Mouse (Mus musculus): ENCODE measurements around the gene Phc1. TPM values are rescaled to one million over a fixed set of nuclear protein-coding genes. Genes with fewer than 3 reads are reported as not detected.
"Not testable (repeated sequence)": the region's sequence is repeated elsewhere in the genome, so short reads cannot be mapped to it uniquely, and the experiment has no call there.

Phc1 gene
- polyA plus RNA-seq, 1 experiment from 2014 or later, result 36.9 TPM

- Histone ChIP-seq H3K4me2 (ENCODE audit: low read depth, severe bottlenecking) (no peak overlapping the region), H3K9me3 (ENCODE audit: control insufficient read depth, low read length) (no peaks in the 10 kb centered on the region), H3K27me3 (ENCODE audit: control insufficient read depth, insufficient read depth, low read length) (no peaks in the 10 kb centered on the region), H3K4me1 (ENCODE audit: control insufficient read depth, insufficient read depth, low read length) (no peaks in the 10 kb centered on the region), H3K27ac (replicated peaks; ENCODE audit: low read depth, low read length) (no peak overlapping the region), H3K36me3 (ENCODE audit: control insufficient read depth, insufficient read depth, low read length) (no peaks in the 10 kb centered on the region), H3K9ac (ENCODE audit: low read length) (no peak overlapping the region), H3K4me3 (ENCODE audit: low read depth, low read length) (no peak overlapping the region)
- DNase-seq (ENCODE audit: low spot score), result no peak
- 44% methylated on average over 3 of the region's 3 CpGs for WGBS
- no peak for ATAC-seq (ENCODE audit: insufficient number of reproducible peaks, low FRiP score, low TSS enrichment, low read depth)
Measured at GRCm38 (mm10) chr6:122366976-122367375, 26.6 kb upstream of the Phc1 start.

- DNase-seq (ENCODE audit: low spot score), result no peak
- Histone ChIP-seq H3K4me3 (ENCODE audit: low read depth, low read length) (no peak overlapping the region), H3K36me3 (ENCODE audit: control insufficient read depth, insufficient read depth, low read length) (no peaks in the 10 kb centered on the region), H3K27me3 (ENCODE audit: control insufficient read depth, insufficient read depth, low read length) (no peaks in the 10 kb centered on the region), H3K4me1 (ENCODE audit: control insufficient read depth, insufficient read depth, low read length) (no peaks in the 10 kb centered on the region), H3K27ac (replicated peaks; ENCODE audit: low read depth, low read length) (no peak overlapping the region), H3K9me3 (ENCODE audit: control insufficient read depth, low read length) (no peaks in the 10 kb centered on the region), H3K9ac (ENCODE audit: low read length) (no peak overlapping the region), H3K4me2 (ENCODE audit: low read depth, severe bottlenecking) (no peak overlapping the region)
- 50% methylated on average over 2 of the region's 2 CpGs for WGBS
- no peak for ATAC-seq (ENCODE audit: insufficient number of reproducible peaks, low FRiP score, low TSS enrichment, low read depth)
Measured at GRCm38 (mm10) chr6:122366287-122366686, 25.9 kb upstream of the Phc1 start.

- Histone ChIP-seq H3K27ac (replicated peaks; ENCODE audit: low read depth, low read length) (no peak overlapping the region), H3K9me3 (ENCODE audit: control insufficient read depth, low read length) (no peaks in the 10 kb centered on the region), H3K27me3 (ENCODE audit: control insufficient read depth, insufficient read depth, low read length) (no peaks in the 10 kb centered on the region), H3K36me3 (ENCODE audit: control insufficient read depth, insufficient read depth, low read length) (no peaks in the 10 kb centered on the region), H3K9ac (ENCODE audit: low read length) (no peak overlapping the region), H3K4me2 (ENCODE audit: low read depth, severe bottlenecking) (no peak overlapping the region), H3K4me1 (ENCODE audit: control insufficient read depth, insufficient read depth, low read length) (no peaks in the 10 kb centered on the region), H3K4me3 (ENCODE audit: low read depth, low read length) (no peak overlapping the region)
- ATAC-seq (ENCODE audit: insufficient number of reproducible peaks, low FRiP score, low TSS enrichment, low read depth) (no peak), DNase-seq (ENCODE audit: low spot score) (no peak)
- 50% methylated on average over 3 of the region's 3 CpGs for WGBS
Measured at GRCm38 (mm10) chr6:122365706-122366105, 25.3 kb upstream of the Phc1 start.

- Histone ChIP-seq H3K4me1 (ENCODE audit: control insufficient read depth, insufficient read depth, low read length) (no peaks in the 10 kb centered on the region), H3K36me3 (ENCODE audit: control insufficient read depth, insufficient read depth, low read length) (no peaks in the 10 kb centered on the region), H3K4me3 (ENCODE audit: low read depth, low read length) (no peak overlapping the region), H3K4me2 (ENCODE audit: low read depth, severe bottlenecking) (no peak overlapping the region), H3K27me3 (ENCODE audit: control insufficient read depth, insufficient read depth, low read length) (no peaks in the 10 kb centered on the region), H3K9me3 (ENCODE audit: control insufficient read depth, low read length) (no peaks in the 10 kb centered on the region), H3K9ac (ENCODE audit: low read length) (no peak overlapping the region), H3K27ac (replicated peaks; ENCODE audit: low read depth, low read length) (no peak overlapping the region)
- no peak for ATAC-seq (ENCODE audit: insufficient number of reproducible peaks, low FRiP score, low TSS enrichment, low read depth)
- 79% methylated on average over 1 of the region's 1 CpGs for WGBS
- DNase-seq (ENCODE audit: low spot score), result no peak
Measured at GRCm38 (mm10) chr6:122357089-122357488, 16.7 kb upstream of the Phc1 start.

- Histone ChIP-seq H3K27me3 (ENCODE audit: control insufficient read depth, insufficient read depth, low read length) (no peaks in the 10 kb centered on the region), H3K9me3 (ENCODE audit: control insufficient read depth, low read length) (no peaks in the 10 kb centered on the region), H3K4me3 (ENCODE audit: low read depth, low read length) (no peak overlapping the region), H3K27ac (replicated peaks; ENCODE audit: low read depth, low read length) (no peak overlapping the region), H3K4me2 (ENCODE audit: low read depth, severe bottlenecking) (no peak overlapping the region), H3K36me3 (ENCODE audit: control insufficient read depth, insufficient read depth, low read length) (no peaks in the 10 kb centered on the region), H3K4me1 (ENCODE audit: control insufficient read depth, insufficient read depth, low read length) (no peaks in the 10 kb centered on the region), H3K9ac (ENCODE audit: low read length) (no peak overlapping the region)
- WGBS, result 60% methylated on average over 9 of the region's 9 CpGs
- ATAC-seq (ENCODE audit: insufficient number of reproducible peaks, low FRiP score, low TSS enrichment, low read depth) (no peak), DNase-seq (ENCODE audit: low spot score) (no peak)
Measured at GRCm38 (mm10) chr6:122355909-122356308, 15.5 kb upstream of the Phc1 start.

GRCm38 (mm10) chr6:122347326-122347725, 7.0 kb upstream of the Phc1 start:
- DNase-seq (ENCODE audit: low spot score); H3K4me2 ChIP-seq (ENCODE audit: low read depth, severe bottlenecking); H3K36me3 ChIP-seq (ENCODE audit: control insufficient read depth, insufficient read depth, low read length); H3K27me3 ChIP-seq (ENCODE audit: control insufficient read depth, insufficient read depth, low read length); H3K9me3 ChIP-seq (ENCODE audit: control insufficient read depth, low read length); H3K4me1 ChIP-seq (ENCODE audit: control insufficient read depth, insufficient read depth, low read length); H3K4me3 ChIP-seq (ENCODE audit: low read depth, low read length); H3K27ac ChIP-seq (replicated peaks; ENCODE audit: low read depth, low read length); ATAC-seq (ENCODE audit: insufficient number of reproducible peaks, low FRiP score, low TSS enrichment, low read depth); H3K9ac ChIP-seq (ENCODE audit: low read length): not testable (repeated sequence)
- 69% methylated on average over 1 of the region's 1 CpGs for WGBS

- DNase-seq (ENCODE audit: low spot score) (no peak), ATAC-seq (ENCODE audit: insufficient number of reproducible peaks, low FRiP score, low TSS enrichment, low read depth) (no peak)
- H3K4me1 ChIP-seq (ENCODE audit: control insufficient read depth, insufficient read depth, low read length), result no peaks in the 10 kb centered on the region
- H3K4me2 ChIP-seq (ENCODE audit: low read depth, severe bottlenecking), result no peak overlapping the region
- H3K27ac ChIP-seq (replicated peaks; ENCODE audit: low read depth, low read length), result no peak overlapping the region
- no peaks in the 10 kb centered on the region for H3K9me3 ChIP-seq (ENCODE audit: control insufficient read depth, low read length)
- no peaks in the 10 kb centered on the region for H3K27me3 ChIP-seq (ENCODE audit: control insufficient read depth, insufficient read depth, low read length)
- no peak overlapping the region for H3K9ac ChIP-seq (ENCODE audit: low read length)
- no peak overlapping the region for H3K4me3 ChIP-seq (ENCODE audit: low read depth, low read length)
- WGBS, result 85% methylated on average over 7 of the region's 7 CpGs
- H3K36me3 ChIP-seq (ENCODE audit: control insufficient read depth, insufficient read depth, low read length), result no peaks in the 10 kb centered on the region
Measured at GRCm38 (mm10) chr6:122346399-122346798, 6.0 kb upstream of the Phc1 start.

GRCm38 (mm10) chr6:122345731-122346130, 5.4 kb upstream of the Phc1 start:
- no peak for DNase-seq (ENCODE audit: low spot score)
- Histone ChIP-seq H3K36me3 (ENCODE audit: control insufficient read depth, insufficient read depth, low read length) (no peaks in the 10 kb centered on the region), H3K9me3 (ENCODE audit: control insufficient read depth, low read length) (no peaks in the 10 kb centered on the region), H3K27me3 (ENCODE audit: control insufficient read depth, insufficient read depth, low read length) (no peaks in the 10 kb centered on the region), H3K4me1 (ENCODE audit: control insufficient read depth, insufficient read depth, low read length) (no peaks in the 10 kb centered on the region), H3K27ac (replicated peaks; ENCODE audit: low read depth, low read length) (no peak overlapping the region), H3K4me3 (ENCODE audit: low read depth, low read length) (no peak overlapping the region), H3K4me2 (ENCODE audit: low read depth, severe bottlenecking) (no peak overlapping the region), H3K9ac (ENCODE audit: low read length) (no peak overlapping the region)
- WGBS, result 79% methylated on average over 6 of the region's 6 CpGs
- ATAC-seq (ENCODE audit: insufficient number of reproducible peaks, low FRiP score, low TSS enrichment, low read depth), result no peak

- Histone ChIP-seq H3K4me1 (ENCODE audit: control insufficient read depth, insufficient read depth, low read length) (no peaks in the 10 kb centered on the region), H3K4me2 (ENCODE audit: low read depth, severe bottlenecking) (no peak overlapping the region), H3K27ac (replicated peaks; ENCODE audit: low read depth, low read length) (no peak overlapping the region), H3K9ac (ENCODE audit: low read length) (no peak overlapping the region), H3K9me3 (ENCODE audit: control insufficient read depth, low read length) (no peaks in the 10 kb centered on the region), H3K4me3 (ENCODE audit: low read depth, low read length) (no peak overlapping the region), H3K36me3 (ENCODE audit: control insufficient read depth, insufficient read depth, low read length) (no peaks in the 10 kb centered on the region), H3K27me3 (ENCODE audit: control insufficient read depth, insufficient read depth, low read length) (no peaks in the 10 kb centered on the region)
- DNase-seq (ENCODE audit: low spot score) (no peak), ATAC-seq (ENCODE audit: insufficient number of reproducible peaks, low FRiP score, low TSS enrichment, low read depth) (no peak)
- 66% methylated on average over 9 of the region's 9 CpGs for WGBS
Measured at GRCm38 (mm10) chr6:122344386-122345116, 4.2 kb upstream of the Phc1 start.
